Mouse (Mus musculus) fibroblast of lung, adult 2 months (primary cell): ENCODE data around the gene Dtl.
A peak's percentile ranks its signal among the peaks of the same experiment; 100 is the strongest.

Source experiments
- DNase-seq: peaks from one replicate; pipeline ENCODE4 v3.0.0-alpha.2; 2011; ENCODE audit warnings: low read depth

The Dtl gene

DNA sequence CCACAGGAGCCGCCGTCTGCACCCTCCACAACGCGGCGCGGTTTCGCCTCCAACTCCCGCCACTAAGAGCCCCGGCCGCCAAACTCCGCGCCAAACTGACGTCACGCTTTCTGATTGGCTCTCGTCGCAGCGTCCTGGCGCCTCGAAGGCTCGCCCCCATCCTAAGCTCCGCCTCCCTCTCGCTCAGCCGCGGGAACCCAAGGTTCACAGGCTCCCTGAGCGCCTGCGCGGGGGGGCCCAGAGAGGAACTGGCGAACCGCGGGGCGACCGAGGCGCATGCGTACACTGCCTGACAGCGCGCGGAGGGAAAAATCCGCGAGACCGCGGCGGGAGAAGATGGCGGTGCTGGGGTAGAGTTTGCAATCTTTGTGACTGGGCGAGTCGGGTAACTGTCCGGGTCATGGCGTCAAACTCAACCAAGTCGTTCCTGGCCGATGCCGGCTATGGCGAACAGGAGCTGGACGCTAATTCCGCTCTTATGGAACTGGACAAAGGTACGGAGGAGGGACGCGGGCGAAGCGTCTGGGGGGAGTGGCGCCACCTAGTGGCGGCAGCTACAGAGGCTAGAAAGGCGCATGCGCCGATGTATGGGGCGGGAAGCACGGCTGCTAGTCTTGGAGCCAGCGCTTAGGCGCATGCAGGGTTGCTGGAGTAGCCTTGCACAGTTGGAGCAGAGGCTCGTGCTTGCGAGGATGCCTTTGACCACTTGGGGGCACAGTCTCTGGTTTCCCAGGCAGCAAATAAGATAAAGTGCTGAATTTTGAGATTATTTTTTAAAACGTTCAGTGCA, at the start of gene Dtl, which contains the start of gene Ints7:
TSS of gene Dtl (minus strand) at position 87 of the 790 bp plus-strand sequence.
TSS of gene Ints7 (plus strand) at position 179 of the 790 bp plus-strand sequence.
- peak; percentile 96 for DNase-seq

DNA sequence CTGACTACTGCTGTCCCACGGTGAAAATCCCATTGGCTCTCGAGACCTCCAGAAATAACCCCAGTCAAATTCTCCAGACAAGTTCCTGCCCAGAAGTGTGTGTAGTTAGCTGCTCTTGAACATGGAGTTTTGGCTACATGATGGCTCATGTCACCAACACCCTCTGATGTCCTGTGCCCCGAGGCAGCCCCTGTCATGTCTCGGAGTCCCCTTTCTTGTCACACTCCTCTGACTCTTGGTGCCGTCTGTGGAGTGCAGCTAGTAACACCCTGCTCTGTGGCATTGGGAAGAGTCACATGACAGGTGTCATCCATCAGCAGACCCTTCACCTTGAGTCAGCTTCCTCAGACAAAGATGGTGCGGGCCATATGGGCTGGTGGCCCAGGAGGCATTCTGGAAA, 49.7 kb upstream of the Dtl start:
- no peak for DNase-seq

DNA sequence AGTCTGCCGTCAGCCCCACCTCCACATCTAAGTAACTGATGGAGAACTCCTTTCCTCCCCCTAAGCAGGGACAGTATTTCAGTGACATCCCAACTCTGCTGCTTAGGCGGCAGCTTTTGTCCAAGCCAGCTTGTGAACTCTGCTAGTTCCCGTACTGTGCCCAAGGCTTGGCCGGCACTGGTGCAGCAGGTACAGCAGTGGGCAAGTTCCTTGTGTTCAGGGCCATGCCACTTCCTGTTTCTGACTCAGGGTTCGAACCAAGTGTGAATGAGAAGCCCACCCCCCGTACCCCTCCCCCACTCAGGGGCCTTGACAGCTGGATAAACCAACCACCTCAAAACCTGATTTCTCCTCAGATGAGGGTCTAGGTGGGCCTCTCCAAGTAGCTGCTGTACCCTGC, 49.1 kb upstream of the Dtl start:
- DNase-seq: no peak

DNA sequence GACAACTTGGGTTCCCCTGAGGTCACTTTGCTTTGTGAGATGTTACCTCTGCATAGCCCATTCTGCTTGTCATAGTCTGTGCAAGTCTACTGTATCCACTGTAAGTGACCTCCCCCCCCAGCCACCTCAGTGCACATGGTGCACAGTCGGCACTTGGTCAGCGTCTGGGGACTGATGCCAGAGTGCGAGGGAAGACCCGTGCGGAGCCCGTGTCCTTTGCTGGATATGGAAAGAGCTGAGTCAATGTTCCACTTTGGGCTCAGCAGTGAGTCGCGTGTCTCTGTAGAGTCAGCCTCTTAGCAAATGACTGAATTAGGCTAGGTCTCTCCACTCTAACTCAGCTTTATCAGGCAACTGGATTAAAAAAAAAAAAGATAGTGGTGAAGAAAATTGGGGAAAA, 47.5 kb upstream of the Dtl start:
- DNase-seq: no peak

DNA sequence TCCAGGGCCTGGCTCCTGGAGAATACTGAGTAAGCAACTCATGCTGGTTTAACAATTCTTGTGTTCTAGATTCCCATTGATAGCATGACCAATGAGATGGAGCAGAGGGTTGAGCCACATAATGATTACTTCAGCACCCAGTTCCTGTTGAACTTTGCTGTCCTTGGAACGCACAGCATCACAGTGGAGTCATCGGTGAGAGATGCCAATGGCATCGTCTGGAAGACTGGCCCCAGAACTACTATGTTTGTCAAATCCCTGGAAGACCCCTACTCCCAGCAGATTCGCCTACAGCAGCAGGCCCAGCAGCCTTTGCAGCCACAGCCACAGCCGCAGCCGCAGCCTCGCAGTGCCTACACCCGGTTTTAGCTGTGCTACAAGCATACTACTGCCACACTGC, 45.8 kb upstream of the Dtl start:
- DNase-seq: no peak

DNA sequence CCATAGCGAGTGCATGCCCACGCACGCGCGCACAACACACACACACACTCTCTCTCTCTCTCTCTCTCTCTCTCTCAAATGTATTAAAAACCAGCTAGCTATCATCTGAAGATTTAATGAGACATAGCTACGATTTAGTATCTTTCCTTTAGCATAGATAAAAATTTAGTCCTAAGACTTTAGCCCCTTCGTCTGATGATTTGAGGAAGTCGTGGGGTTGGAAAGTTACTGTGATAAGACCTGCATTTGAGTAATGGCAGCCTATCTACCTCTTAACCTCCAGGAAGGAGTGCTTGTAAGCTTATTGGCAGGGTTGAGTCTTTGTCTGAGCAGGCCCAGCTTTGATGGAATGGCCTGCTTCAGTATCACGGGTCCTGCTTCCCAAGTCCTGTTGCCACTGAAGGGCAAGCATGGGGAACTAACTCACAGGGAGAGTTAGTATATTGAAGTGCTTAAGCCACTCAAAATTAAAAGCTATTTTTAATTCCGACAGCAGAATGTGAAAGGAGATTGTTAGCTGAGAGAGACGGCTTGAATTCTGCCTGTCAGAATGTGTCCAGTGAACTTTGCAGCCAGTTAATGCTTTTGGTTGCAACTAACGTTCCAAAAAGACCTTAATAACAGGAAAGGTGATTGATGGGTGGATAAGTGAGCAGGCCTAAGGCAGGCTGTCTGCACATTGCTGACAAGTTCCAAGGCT, 42.9 kb upstream of the Dtl start:
- no peak for DNase-seq

DNA sequence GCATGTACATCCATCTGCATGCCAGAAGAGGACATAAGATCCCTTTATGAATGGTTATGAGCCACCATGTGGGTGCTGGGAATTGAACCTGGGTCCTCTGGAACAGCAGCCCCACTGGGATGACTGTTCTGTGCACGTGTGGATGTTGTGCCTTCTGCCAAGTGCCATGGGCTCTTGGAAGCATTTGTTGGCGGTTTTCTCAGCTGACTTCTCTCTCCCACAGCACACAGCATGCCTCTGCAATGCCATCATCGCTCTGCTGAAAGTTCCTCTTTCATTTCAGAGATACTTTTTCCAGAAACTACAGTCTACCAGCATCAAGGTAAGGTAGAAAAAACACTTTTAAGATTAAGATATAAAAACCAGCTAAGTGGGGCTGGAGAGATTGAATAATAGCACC, 42.2 kb upstream of the Dtl start:
- DNase-seq: no peak

DNA sequence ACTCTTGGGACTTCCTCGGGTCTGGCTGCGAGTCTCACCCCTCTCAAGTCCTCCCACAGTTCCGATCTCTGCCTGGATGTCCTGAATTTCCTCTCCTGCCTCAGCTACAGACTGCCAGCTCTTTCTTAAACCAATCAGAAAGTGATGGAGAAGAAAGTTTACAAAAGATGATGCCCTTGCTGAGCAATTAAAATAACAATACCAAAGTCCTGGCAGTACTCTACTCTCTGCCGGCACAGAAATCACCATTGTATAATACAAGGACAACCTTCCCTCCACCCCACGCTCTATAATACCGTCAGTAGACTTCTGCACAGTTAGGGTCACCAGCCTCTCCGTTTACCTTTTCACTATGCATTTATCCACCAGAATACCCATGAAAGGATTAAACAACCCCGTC, 40.9 kb upstream of the Dtl start:
- DNase-seq: no peak

DNA sequence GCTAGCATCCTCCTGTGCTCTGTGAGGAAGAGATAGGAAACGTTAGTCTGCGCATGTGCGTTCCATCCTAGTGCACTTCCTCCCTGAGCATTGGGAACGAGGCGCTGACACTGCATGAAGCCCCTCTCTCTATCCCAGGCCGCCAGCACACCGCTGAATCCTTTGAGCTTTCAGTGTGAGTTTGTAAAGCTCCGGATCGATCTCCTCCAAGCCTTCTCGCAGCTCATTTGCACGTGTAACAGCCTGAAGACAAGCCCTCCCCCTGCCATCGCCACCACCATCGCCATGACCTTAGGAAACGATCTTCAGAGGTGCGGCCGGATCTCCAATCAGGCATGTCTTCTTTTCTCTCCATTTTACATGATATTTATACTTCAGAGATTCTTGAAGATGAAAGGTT, 37.5 kb upstream of the Dtl start:
- DNase-seq: no peak

DNA sequence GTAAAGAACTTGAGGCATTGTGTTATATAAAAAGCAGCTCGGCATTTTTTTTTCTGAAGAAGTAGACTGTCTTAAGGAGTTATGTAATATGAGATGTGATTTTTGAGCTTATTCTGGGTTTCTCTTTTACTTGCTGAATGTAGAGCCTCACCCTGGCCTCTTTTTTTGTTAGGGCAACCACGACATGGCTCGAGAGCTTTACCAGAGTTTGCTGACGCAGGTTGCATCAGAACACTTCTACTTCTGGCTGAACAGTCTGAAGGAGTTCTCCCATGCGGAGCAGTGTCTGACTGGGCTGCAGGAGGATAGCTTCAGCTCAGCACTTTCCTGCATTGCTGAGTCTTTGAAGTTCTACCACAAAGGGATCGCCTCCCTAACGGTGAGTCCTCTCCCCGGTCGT, 36.3 kb upstream of the Dtl start:
- DNase-seq: no peak

DNA sequence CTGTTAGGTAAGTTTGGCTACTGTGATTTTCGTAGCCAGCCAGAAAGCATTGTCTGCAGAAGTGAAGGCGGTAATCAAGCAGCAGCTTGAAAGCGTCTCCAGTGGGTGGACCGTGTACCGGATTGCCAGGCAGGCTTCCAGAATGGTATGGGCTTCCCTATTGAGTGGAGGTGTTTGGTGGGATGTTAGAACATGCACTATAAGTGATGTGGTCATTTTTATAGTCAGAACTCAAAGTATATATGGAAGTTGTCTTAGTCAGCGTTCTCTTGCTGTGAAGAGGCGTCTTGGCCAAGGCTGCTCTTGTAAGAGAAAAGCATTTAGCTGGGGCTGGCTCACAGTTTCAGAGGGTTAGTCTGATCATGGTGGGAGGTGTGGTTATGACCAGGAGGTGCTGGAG, 35.0 kb upstream of the Dtl start:
- DNase-seq: no peak

DNA sequence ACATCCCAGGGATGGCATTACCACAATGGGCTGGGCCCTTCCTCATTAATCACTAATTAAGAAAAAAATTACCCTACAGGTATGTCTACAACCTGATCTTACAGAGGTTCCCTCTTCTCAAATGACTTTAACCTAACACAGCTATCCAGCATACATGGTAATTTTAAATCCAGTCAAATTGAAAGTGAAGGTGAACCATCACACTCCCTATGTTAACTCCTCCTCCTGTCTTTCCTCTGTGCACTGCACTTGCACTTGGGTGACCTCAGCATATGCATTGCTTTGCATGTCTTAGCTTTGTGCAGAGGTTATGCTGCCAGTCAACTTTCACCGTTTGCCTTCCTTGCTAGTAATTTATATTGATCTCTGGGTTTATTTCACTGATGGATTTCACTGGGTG, 34.2 kb upstream of the Dtl start:
- DNase-seq: no peak

DNA sequence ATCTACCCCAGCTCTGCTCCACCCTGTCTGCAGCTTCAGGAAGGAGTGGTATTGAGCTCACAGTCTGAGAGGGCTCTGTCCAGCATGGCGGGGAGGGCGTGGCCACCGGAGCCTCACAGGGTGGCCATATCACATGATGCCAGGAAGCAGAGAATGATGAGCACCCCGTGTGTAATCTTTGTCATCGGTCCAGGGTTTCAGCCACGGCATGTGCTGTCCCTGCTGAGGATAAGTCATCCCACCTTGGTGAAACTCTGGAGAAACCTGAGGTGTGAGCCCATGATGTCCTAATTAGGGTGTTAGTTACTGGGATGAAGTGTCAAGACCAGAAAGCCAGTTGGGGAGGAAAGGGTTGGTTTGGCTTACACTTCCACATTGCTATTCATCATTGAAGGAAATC, 33.7 kb upstream of the Dtl start:
- DNase-seq: no peak

DNA sequence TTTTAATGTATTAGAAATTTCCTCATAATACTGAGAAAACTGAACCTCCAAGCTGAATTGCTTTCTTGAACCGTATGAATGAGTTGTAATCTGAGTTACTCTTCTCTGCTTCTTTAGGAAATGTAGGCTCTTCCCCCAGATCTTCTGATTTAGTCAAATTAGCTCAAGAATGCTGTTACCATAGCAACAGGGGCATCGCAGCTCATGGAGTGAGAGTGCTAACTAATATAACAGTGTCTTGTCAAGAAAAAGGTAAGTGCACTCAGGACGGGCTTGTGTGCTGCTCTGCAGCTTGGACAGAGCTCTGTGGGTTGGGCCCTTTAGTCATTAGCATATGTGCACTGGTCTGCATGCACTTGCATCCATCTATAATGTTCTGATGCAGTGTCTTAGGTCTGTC, 29.3 kb upstream of the Dtl start:
- DNase-seq: no peak

DNA sequence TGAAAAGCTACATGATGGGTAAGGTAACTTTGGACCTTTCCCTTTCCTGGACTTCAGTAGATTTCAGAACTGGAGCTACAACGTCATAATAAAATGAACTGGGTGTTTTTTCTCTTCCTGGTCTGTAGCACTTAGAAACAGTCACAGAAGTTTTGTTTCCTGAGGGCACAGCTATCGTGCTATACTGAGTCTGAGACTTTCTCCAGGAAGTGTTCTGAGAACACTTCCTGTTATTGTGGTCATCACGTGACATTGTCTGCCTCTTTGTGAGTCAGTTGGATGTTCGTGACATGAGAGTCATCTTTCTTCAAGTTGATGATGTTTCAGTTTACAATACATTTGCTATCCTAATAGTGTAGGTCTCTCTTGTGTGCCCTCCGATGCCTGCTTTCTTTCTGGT, 23.9 kb upstream of the Dtl start:
- DNase-seq: no peak

DNA sequence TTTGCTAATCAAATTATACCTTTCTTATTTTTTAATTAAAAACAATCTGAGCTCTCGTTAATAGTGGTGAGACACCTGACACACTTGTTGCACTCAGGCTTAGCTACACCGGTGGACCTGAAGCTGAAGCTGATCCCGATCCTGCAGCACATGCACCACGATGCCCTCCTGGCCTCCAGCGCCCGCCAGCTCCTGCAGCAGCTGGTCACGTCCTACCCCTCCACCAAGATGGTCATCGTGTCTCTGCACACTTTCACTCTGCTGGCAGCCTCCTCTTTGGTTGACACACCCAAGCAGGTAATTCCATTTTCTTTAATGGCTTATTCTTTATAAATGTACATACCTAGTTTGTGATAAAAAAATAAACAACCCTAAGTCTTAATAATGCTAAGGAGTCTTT, 20.7 kb upstream of the Dtl start:
- no peak for DNase-seq

DNA sequence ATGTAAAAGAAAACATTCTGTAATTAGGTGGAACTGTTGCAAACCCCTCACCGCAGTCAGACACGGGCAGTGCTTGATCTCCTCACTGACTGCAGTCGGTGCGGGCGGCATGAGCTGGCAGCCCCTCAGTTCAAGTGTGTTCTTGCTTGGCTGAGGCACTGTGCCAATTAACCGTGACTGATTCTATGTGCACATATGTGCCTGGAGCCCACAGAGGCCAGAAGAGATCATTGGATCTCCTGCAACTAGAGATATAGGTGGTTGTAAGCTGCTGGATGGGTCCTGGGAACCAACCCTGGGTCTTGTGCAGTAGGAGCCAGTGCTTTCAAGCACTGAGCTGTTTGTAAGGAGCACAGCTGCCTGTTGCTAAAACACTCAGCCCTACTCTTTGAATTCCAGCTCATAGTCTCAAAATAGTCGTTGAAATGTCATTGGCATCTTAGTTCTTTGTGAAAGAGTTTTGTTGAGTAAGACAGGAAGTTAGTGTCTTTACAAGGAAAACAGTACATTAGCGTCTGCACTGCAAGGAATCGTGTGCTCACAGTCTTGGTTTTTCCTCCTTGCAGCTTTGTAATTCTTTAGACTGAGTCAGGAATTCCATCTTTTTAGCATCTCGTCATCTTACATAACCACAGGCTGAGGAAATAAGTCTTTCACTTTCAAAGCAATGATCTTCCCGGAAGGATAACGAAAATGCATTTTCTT, 16.8 kb upstream of the Dtl start:
- DNase-seq: peak; percentile 57

DNA sequence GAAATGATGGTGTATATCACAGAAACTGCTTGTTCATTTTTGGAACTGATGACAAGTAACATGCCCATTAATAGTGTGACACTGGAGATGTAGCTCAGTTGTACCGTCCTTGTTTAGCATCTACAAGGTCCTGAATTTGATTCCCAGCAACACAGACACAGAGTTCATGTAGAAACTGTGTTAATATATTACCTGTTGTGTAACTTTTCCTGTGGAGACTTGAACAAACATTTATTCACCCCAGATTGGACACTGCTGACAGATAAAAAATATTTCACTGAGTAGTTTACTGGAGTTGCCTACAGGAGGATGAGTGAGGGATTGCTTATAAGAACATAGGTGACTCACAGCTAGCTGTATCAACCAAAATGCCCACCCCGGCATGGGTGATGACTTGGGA, 13.4 kb upstream of the Dtl start:
- no peak for DNase-seq

DNA sequence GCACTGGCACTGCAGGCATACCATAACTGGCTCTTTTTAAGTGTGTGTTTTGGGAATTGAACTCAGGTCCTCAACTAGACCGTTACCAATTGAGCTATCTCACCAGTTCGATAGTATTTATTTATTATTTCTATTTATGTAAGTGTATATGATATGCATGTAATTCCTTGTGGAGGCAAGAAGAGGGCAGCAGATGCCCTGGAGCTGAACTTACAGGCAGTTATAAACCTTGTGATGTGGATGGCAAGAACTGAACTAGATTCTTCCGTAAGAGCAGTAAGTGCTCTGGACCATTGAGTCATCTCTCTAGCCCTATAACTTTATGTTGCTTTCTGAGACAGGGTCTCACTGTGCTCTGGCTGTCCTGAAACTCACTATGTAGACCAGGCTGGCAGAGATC, 11.7 kb upstream of the Dtl start:
- DNase-seq: no peak

DNA sequence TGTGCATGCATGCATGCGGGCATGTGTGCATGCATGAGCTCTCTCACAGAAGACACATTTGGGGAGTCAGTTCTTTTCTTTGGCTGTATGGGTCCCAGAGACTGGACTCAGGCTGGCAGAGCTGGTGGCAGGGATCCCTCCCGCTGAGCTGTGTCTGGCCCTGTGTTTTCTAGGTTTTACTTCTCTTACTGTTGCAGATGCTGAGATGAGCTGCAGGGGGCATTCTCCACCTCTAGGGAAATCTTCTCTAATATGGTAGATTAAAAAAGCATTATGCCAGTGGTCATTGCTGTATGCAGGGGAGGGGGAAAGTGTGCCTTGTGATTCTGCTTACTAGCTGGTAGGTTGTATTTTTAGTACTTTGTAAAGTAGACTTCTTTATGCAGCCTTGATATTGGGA, 10.4 kb upstream of the Dtl start:
- no peak for DNase-seq

DNA sequence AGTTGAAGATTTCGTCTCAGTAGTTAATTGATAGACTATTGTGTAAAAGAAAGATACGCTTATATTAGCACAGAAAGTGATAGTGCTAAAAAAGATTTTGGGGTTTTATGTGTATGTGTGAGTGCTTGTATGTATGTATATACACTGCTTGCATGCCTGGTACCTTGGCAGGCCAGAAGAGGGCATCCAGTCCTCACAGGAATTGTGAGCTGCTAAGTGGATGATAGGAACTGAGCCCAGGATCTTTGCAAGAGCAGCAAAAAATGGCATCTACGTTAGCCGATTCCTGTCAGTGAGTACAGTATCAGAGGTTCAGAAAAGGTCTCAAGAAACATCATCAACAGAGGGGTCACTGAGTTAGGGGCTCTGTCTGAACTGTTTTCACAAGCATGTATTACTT, 9.1 kb upstream of the Dtl start:
- DNase-seq: no peak

DNA sequence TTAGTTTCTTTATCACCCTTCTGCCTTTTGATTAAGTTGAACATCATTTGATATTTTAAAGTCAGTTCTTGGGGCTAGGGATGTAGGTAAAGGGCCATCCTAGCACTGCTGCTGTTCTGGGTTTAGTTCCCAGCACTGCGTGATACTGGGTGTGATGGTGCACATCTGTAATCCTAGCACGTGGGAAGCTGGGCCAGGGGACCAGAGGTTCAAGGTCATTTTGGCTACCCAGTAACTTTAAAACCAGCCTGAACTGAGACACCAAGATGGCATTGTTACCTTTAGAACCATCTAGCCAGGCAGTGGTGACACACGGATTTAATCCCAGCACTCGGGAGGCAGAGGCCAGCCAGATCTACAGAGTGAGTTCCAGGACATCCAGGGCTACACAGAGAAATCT, 8.5 kb upstream of the Dtl start:
- no peak for DNase-seq

DNA sequence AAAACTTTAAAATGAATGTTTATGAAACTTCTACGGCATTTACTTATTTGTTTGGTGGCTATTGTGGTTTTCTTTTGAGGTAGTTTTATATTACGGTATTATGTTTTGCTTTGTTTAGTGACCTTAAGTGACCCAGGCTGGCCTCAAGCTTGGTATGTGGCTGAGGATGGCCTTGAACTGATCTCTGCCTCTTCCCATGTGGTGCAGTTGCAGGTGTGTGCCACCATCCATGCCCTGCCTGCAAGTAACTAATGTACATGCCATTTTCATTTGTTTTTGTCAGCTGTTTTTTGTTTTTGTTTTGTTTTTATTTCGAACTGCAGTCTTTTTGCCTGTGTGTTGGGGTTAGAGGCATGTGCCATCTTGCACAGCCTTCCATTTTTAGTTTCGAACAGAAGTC, 6.3 kb upstream of the Dtl start:
- no peak for DNase-seq
